Mouse (Mus musculus) spleen, postnatal 36 days (tissue): ENCODE measurements at regions not wholly inside any gene's neighbourhood (a gene's known extent, or its start where the extent isn't known, plus 50 kb on each side); places are given as distances from the start of the nearest gene placed in this dataset.

ENCODE experiments used
- DNase-seq, 2 experiments: peaks; one replicate each; pipeline ENCODE4 v3.0.0; 2022; ENCODE audit warnings: low spot score in 2 of 2, mixed read lengths in 1 of 2

DNA sequence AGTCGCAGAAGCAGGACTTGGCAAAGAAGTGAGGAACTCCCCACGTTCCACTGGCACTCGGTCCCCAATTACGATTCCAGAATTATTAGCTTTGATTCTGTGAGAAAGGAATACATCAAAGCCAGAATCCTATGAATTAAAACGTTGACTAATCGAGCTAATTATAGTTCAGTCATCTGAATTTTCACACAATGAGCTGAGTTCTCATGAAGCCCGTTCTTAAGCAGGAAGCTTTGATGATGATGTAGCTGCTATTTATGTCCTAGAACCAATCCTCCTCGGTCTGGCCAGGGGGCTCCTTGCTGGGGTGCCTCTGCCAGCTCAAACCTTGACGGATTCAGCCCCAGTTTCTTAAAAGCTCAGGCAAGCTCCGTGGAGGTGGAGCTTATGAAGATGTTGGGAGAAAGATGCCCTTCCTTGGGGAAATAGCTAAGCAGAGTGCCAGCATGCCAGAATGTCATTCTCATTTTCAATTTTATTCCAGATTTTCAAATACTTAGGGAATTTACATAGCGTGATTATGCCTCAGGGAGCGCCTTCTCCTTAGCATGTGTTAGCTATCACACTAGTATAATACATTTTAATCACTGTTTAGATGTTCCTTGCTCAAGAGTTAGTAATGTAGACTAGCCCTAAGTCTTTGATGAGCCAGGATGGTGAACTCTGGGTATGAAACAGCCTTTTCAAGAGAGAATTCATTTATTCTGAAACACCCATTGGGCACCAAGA lies 65.5 kb upstream of the Ppm1b start:
- no peak for DNase-seq

GRCm38 (mm10) chr17:84893273-84894033 lies 63.1 kb upstream of the Ppm1b start:
- no peak for DNase-seq

DNA sequence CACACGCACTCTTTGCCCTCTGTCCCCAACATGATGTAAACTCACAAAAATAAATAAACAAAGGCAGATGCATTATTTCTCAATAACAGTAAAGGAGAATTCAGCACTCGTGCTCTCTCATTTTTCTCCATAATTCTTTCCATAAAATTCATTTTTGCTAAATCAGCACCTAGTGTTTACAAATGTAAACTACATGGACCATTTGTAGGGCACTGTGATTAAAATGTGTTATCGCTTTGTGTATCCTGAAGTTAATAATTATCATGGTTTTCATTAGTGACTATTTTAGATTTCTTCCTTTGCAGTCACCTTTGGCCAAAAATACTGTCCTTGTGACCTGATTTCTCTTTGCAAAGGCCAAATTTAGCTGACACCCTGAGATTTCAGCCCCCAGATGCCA lies 61.0 kb upstream of the Ppm1b start:
- no peak for DNase-seq

GRCm38 (mm10) chr17:84896572-84896971 lies 60.0 kb upstream of the Ppm1b start:
- no peak for DNase-seq

DNA sequence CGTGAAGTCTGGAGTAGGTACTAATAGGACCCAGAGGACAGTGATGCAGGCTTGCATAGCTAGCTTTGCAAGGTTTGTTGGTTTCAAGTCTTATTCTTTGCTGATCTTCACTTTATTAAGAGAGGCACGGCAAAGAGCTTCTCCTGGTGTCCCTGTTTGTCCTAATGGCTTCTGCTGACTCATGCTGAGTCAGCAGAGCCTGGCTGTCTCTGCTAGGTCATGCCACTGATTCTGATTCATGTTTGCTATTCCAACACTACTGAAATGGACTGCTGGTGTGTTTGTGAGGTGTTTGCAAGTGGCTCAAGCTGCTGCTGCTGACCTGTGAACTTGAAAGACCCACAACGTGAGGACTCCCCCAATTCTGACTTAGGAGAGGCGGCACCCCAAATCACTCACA lies 58.1 kb upstream of the Ppm1b start:
- DNase-seq: no peak

- DNase-seq: no peak
These were observed 52.8 kb upstream of the Ppm1b start for GRCm38 (mm10) chr17:84903625-84904337.
